Mouse (Mus musculus) embryo, embryonic 11.5 days (tissue): ENCODE results near the gene Spn.

ENCODE experiments used
- DNase-seq: peaks from one replicate; pipeline ENCODE4 v3.0.0-alpha.2; 2012; ENCODE audit warnings: low read depth, low spot score

Spn gene

DNA sequence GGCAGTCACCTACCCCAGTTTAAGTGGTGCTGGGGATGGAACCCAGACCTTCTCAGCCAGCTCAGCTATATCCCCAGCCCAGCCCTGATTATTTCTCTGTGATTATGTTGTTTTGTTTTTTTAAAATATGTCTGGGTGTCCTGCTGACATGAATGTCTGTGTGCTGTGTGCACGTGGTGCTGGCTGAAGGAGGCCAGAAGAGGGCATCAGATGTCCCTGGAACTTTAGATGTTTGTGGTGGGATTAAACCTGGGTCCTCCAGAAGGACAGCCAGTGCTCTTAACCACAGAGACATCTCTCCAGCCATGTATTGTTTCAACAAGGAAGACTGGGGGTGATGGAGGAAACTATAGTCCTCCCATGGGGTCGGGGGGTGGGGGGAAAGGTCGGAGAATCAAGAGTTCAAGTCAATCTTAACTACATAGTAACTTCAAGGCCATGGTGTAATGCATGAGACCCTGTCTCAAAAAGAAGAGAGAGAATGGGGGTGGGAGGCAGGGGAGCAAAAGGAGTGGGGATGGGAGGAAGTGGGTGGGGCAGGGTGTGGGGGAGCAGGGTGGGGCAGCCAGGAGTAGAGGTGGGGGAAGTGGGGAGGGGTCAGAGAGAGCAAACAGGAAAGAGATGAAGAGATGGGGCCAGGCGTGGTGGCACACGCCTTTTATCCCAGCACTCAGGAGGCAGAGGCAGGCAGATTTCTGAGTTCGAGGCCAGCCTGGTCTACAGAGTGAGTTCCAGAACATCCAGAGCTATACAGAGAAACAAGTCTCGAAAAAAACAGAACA is 3.2 kb upstream of the Spn start:
- DNase-seq: no peak

DNA sequence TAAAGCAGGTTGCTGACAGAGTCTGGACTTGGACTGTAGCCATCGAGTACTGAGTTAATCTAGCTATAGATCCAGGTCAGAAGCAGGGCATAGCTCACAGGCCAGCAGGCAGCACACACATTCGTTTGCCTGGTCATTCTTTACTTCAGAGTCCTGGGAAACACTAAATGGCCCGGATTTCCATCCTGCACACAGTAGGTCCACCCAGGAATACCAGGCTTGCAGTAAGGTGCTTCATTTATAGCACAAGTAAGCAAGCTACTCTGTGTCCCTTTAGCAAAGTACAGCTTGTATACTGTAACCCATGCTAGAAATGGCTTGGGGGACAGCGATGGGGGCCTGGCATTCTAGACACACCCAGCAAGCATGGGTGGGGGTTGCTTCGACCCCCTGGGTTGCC is 1.9 kb upstream of the Spn start:
- DNase-seq: no peak

DNA sequence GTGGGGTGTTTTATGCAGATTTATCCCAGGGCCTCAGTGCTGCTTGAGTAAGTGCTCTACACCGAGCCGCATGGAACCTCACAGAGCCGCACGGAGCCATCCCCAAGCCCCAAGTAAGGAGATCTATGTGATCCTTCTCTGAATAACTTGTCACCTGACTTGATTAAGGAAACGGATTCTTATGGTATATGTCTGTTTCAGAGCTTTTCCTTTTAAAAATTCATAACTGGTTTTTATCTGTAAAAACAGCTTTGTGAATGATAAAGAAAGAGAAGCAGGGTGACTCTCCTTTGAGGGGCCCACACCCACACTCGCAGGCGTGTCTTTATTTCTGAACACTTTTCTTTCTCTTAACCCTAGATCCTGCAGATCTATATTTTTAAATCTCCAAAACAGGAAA is 1.5 kb upstream of the Spn start:
- DNase-seq: no peak

DNA sequence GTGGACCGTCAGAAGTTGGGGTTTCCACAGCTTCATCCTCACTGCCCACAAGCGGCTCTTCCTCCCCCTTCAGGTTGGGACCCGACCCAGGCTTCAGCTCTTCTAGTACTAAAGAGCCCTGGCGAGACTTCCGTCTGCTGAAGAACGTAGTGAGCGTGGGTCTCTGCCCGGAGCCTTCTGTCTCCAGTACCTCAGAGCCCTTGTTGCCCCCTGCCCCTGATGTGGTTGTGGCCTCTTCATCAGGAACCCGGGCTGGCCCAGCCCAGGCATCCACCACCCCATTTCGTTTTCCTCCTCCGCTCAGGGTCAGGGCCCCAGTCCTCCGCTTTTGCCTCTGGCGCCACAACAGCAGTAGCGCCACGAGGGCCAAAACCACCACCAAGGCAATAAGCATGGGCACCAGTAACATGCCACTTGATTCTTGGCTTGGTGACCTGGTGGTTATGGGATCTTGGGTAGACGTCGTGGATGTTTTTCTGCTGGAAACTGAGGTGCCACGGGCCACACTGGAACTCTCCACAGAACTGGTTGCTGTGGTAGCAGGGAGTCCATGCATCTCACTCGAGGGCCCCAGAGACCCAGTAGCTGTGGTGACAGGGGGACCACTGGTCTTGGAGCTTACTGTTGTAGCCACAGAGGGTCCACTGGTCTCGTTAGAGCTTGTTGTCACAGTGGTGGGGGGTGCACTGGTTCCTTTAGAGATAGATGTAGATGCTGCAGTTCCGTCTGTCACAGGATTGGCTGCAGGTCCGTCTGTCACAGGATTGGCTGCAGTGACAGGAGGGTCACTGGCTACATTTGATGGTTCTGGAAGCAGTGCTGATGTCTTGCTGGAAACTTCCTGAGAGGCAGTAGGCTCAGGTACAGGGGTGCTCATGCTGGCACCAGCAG is 1.2 kb downstream of the Spn start:
- DNase-seq: no peak

DNA sequence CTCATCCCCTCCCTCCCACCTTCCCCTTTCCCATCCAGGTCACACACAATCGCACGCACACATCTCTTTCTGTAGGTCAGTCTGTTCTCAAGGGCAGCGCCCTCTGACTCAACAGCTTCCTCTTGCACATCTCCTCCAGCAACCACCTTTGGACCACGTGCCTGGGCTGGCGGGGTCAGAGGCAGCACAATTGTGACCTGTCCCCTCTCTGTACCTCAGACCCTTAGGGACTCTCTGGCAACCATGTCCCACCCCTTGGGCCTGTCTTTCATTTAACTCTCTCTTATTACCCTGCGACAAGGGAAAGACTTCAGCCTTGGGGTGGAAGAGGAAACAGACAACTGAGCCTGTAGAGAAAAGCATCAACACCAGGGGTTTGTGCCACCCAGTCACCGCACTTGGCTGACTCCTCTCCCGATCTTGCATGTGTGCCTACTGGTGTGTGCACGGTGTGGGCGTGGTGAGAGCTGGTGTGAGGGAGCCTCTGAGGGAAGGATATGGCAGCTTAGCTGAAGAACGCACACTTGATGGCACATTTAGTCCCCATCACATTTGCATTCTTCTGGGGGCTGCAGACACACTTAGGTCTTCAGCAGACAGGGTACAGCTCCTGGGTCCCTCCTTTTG is 2.7 kb downstream of the Spn start:
- DNase-seq: no peak

DNA sequence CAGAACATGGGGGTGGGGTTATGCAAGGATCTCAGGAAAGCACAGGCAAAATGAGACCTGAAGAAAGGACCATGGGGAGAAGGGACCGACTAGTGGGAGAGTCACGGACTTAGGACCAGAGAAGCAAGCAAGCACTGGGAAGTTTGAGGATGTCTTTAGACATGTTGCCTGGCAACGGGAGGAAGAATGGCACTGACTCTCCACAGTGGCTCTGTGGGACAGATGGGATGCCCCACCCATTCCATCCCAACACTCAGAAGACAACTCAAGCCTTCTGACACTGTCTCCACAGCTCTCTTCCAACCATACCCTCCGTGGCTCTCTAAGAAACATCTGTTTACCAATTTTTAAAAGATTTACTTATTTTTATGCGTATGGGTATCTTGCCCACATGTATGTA is 4.5 kb downstream of the Spn start:
- DNase-seq: no peak

DNA sequence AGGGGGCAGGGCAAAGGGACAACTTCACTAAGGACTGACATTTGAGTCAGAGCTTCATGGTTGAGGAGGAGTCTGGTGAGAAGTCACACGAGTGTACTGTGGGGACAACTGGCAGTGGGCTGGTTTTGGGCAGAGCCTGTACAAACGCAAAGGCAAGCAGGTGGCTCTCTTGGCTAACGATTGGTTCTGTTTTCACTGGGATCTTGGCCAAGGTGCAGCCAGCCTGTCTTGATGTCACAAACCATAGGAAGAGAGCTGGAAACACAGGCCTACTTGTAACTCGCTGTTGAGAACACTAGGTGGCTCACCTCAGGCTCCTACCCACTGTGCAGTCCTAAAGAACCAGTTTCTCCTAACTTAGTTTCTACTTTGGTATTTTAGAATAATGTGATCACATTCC is 8.0 kb downstream of the Spn start:
- no peak for DNase-seq

DNA sequence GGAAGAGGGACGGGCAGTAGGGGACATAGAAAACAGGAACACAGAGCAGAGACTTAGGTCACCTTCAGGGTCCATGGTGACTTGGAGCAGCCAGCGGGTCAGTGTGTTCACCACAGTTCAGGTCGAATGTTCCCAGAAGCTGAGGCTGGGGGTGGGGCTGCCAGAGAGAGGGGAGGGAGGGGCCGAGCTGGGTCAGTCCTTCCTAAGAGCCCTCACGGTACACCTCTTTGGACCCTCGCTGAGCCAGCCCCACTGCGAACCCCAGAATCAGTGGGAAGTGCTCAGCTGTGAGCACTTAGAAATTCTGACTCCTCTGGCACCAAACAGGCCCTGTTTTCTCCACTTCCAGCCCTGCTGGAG is 15.7 kb downstream of the Spn start, which contains the start of gene Qprt:
Gene Qprt, minus strand, starts transcription at position 316 of the 360 bp plus-strand sequence.
- DNase-seq: no peak

DNA sequence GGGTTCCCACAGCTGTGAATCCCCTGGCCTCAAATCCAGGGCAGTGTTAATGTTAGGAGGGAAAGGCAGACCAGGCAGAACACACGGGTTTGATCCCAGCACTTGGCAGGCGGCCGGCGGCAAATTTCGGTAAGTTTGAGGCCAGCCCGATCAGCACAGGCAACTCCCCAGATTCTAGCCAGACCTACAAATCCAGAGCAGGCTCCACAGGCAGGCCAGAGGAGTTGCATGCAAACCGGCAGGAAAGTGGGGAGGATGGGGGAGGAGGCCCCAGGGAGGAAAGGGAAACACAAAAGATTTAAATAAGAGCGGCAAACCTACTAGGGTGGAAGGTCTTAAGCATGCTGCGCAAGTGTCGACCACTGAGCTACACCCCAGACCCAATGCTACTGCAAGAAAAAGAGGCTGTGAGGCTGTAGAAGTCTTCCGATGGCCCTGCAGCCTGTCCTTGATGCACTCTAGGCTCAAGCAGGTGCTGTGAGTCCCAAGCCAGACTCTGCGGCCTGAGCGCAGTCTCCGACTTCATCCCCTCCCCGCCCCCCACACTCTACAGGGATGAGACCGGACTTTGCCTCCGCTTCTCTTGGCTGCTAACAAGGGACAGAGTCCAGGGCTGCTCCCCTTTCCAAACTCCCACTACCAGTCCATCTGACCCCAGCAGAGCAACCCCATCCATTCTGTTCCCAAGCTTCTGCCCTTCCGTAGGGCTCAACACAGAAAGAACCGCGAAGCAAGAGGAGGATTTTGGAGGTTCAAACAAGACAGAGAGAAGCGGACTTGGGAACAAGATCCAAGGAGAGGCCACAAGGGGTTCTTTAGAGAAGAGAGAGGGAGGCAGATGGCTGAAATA is 16.3 kb downstream of the Spn start:
- DNase-seq: no peak

DNA sequence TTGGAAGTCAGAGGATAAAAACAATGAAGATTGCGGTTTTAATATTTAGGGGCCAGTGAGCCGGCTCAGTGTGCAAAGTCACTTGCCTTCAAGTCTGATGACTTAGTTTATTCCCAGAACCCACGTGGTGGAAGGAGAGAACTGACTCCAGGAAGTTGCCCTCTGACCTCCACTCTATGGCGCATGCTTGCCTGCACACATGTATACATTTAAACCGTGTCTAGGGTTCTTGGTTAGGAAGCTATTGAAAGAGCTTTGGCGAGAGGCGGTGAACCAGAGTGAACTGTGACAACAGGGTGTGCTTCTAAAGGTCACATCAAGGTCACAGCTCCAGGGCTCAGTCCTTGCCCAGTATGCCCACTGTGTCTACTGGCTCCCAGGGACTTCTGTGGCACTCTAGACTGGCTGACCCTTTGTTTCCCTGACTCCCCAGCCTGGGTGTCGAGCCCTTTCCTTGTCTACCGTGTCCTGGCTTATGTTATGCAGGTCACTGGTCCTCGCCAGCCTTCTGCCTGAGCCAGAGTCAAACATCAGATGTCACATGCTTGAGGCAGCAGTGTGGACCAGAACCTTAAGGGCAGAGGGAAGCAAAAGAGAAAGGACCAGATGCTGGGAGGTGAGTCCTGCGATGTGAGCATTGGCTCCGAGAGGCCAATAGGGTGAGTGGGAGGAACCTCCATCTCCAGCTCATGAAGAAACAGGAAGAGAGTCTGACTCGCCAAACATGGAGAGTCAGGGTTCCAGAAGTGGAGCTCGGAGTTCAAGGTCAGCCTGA is 18.8 kb downstream of the Spn start:
- no peak for DNase-seq

DNA sequence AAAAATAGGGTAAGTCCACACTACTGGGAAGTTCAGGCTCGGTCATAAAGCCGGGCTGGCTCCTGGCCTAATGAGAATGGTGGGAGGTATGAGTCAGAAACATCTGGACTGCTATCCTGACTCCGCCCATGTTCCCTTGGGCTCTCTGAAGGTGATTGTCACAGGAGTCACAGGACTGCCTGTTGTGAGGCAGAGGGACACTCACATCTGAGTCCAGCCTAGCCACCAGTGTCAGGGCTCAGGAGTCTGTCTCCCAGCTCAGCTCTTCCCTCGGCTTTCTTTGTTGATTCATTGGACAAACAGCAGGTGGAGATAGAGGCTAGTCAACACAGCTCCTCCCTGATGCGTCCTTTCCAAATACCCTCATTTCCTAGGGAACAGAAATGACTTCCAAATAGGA is 19.7 kb downstream of the Spn start:
- DNase-seq: no peak

DNA sequence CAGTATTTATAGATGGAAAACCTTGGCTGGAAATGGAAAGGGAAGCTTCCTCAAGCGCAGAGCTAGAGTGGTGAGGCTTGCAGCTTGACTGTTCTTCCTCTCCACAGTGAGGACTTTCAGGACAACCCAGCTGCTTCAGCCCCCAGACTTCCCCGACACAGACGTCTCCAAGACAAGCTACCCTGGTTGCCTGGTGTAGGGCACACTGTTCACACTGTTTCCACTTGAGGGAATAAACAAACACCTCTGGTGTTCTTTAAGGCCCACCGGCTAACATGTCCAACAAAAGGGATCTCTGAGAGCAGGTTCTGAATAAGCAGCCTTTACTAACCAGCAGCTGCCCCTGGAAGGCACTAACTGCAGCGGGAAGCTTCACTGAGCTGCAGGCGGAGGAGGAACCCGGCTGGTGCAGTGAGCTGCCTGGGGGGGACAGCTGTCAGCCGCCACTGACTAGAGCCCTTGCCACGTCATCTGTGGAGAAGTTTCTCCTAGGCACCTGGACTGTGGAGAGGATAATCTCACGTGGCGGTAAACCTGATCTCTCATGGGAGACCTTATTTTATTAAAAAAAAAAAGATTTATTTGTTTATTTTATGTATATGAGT is 21.2 kb downstream of the Spn start:
- no peak for DNase-seq

DNA sequence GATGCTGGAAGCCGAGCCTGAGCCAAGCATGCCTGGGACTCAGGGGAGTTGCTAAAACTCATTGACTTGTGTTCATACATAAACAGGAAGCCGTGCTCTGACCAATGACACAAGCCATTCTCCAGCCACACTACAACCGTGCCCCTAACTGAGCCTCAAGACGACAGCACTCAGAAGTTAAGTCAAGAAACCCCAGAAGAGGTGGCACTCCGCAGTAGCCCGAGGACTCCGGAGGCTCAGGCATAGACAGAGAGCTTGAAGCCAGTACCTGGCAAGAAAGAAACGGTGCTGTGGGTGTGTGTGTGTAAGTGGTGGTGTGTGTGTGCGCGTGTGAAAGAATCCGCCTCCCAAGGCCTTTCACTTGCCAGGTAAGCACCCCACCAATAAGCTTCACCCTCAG is 22.7 kb downstream of the Spn start:
- no peak for DNase-seq

DNA sequence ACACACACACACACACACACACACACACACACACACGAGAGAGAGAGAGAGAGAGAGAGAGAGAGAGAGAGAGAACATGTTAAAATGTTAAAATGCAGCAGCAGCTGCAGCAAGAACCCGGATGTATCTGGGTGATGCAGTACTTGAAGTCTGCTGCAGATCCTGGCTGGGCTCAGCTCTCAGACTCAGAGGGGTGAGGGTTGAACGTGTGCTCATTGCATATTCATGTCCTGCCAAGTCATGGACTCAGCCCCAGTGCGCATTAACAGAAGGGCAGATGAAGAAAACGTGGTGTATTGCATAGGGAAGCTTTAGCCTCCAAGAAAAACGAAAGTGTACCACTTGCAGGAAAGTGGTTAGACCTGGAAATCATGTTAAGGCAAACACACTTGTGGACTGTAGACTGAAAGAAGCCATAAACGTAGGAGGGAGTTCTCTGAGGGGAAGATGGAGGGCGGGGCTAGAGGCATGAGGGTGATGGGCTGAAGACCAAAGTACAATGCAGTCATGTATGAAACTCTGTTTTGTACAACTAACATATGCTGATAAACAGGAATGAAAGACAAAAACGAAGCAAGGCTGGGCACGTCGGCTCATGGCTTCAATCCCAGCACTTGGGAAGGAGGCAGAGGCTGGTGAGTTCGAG is 23.9 kb downstream of the Spn start:
- no peak for DNase-seq

DNA sequence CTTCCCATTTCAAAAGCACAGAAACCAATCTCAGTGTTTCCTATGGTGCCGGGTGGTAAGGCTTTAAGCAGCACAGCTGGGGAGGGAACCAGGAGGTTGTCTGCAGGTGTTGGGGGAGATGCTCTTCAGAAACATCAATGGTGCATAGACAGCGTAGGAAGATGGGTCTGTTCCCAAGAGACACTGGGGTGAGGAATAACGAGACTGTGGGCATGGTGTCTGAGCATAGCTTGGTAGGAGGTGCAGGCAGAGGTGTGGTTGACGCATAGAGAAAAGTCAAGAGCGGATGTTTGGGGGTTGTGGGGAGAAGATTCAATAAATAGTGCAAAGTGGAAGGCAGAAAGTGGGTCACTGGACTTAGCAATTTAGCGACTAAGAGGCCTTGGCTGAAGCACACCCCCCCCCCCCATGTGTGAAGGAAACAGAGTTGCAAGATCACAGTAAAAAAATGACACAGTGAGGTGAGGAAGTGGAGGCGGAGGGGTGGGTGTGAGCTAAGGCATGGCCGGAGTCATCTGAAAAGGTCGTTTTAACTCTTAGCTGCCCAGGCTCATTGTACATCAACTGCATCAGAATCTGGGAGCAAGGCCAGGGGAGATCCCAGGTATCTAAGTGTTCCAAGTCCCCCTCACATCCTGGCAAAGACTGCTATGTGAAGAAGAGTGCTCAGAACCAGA is 24.6 kb downstream of the Spn start:
- DNase-seq: no peak

DNA sequence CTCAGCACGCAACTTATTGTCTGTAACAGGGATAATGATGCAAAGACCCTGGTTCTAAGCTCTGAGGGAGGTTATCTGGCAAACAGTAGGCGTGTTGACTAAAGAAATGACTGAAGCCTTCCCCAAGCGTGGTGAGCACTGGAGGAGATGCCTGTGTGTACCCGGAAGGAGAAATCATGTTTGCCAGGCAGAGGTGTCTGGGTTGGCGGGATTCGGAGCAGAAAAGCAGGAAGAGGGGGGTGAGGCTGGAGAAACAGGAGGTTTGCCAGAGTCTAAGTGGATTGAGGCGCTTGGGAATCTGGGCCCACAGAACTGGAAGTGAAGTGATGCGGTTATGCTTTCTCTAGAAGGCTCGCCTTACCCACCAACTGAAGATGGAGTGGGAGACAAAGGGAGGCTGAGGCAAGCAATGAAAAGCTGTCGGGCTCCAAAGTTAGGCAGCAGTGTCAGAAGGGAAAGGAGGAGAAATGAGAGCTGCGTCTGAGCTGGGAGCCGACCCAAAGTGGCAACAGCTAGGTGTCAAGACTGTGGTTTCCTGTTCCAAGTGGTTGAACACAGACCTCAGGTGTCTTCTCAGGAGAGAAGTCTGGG is 25.3 kb downstream of the Spn start:
- no peak for DNase-seq

DNA sequence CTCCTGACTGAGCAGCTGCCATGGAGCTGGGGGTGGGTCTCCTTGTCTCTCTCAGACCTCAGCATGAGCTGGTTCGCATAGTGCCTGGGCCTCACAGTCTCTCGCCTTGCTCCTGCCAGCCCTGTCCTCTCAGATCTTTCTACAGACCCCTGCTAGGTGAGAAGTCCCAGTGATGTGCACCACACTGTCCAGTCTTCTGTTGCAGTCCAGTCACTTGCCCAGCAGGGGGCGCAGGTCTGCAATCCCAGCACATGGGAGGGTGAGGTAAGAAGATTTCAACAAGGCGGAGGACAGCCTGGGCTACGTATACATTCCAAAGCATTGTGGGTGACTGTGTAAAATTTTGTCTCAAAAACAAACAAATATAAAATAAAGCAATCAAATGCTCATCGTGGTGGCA is 26.2 kb downstream of the Spn start:
- DNase-seq: no peak

DNA sequence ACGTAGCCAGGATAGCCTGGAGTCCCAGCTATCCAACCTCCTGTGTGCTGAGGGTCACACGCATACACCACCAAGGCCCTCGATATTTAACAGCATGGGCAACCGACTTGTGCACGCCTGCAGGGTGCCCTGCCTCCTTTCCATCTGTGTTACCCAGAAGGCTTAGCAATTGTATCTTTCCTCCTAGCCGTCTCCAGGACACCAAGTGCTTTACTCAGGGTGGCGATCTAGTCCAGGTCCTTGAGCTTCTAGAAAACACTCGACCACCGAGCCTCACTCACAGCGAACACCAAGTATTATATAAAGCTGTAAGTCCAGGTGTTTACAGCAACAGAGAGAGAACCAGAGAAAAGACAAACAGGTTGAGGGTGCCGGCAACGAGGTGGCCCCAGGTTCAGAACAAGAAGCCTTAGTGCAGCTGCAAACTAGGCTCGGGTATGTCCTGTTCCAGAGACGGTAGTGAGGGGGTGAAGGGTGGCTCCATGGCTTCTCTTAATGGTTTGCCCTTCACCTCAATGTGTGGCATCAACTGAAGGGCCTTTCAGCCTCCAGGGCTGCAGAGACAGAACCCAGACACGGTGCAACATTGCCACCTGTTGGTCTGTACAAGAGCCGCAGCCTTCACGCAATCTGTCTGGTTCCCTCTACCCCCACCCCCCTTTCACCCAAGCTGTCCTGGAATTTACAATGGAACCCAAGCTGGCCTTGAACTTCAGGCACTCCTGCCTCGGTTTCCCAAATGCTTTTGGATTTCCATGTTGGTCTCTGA is 27.2 kb downstream of the Spn start:
- DNase-seq: peak; percentile 66
